Mouse (Mus musculus): ENCODE results near the gene Slc2a8.

The Slc2a8 gene

DNA sequence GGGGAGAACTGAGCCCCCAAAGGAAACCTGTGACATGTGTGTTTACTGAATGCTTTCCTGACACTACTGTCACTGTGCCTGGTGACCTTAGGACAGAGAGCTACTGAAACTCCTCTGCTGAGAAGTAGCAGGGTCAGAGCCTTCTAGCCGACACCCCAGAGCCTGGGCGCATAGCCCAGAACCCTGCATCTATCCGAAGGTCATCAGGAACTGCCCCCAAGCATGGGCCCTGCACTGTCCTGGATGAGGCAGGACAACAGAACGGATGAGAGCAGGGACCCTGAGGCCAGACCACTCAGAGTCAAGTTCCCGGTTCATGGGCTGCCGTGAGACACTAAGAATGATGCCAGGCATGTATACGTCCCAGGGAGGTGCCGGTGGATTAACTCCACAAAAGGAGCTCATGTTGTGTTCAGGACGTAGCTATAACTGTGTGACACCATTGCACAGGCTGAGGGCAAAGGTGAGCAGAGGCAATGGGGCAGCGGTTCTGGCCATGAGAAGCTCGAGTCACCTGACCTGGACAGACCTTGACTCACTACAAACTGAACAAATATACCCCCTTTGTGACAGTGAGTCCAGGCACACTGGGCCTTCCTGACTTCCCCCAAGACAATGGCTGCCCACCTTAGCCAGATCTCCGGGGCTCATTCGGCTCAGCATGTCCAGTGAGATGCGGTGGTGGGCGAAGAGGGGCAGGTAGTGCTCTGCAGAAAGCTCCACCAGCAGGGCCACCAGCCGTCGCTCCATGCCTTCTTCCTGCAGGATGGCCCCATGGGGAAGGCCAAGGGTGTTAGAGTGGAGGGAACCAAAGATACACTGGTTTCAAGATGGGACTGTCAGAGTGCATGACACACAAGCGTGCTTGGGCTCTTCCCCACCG, 52.7 kb downstream of the Slc2a8 start:
- DNase-seq, result no peak

DNA sequence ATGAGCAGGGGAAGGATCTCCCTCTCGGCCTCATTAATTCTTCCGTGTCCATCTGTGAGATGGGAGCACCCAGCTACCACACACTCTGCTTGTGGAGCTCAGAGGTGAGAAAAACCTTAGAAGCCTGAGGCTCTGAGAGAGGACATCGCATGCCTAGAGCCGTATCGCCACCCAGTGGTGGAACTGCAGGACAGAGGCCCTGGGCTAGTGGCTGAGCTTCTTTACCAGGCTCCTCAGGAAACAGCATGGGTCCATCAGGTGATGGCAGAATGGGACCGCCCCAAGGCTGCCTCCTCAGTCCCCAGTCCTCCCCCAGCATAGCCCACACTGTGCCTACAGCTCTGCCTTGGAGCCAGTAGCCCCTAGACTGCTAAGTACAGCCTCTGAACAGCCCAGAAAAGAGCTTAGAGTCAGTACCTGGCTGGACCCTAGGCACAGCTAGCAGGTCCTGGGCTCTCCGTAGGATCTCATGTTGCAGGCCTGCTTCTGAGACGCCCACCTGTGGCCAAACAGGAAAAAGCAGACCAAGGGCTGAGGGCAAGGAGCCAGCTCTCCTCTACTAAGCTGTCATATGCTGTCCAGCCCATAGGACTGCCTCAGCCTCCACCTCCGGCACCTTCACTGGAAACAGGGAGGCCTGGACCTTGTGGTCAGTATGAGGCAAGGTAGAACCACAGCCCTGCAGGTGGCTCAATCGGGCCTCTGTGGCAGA, 53.5 kb downstream of the Slc2a8 start:
- peak; percentile 87 for DNase-seq

- DNase-seq, result no peak
Measured at GRCm38 (mm10) chr2:32927624-32928234, 54.2 kb downstream of the Slc2a8 start.

DNA sequence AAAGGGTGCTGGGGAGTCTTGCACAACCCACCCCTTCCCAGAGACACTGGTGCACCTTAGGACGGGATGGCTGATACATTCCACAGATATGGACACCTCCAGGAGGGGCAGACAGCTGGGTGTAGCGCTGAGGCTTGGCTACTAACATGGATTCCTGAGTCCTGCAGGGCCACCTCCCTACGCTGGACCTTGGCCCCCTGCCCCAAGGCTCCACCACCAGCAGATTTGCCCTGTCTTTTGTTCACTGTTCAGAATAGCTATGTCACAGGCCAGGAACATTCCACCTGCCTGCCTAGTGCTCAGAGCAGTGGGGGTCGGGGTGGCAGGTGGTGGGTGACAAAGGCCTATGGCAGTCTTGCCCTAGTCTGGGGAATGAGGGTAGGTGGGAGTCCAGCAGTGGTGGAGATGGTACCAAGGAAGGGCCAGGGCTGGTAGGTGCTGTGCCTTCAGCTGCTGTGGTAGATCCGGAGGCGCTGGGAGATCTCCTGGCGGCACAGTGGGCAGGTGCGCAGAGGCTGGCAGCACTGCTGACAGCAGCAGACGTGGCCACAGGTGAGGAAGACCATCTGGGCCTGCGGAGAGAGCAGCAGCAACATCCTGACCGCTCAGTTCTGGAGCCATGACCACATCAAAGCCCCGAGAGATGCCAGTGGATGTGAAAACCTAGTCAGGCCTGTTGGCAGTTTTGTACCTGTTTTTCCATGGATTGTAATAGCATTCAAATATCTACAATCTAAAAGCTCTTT, 55.4 kb downstream of the Slc2a8 start:
- DNase-seq, result no peak

DNA sequence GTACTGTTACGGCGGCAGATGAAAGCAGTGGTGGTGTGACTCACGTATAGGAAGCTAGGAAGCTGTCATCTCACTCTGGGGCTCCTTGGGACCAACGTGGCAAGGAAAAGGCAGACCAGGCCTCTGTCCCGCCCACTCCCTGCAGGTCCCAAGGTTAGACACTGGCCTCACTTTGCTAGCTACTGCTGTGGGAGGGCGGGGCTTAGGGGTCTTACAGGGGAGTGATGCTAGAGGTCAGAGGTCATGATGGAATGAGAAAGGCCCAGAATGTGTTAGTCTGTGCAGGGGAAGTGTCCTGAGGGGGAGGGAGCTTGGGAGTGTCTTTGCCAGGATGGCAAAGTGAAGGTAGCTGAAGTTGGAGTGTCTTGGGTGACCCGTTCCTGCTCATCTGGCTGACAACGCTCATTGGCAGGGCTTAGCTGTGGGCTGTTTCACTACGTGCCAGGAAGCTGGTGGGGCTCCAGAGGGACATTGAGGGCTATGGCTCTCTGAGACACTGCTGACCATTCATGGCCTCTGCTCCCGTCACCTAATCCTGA, 57.5 kb downstream of the Slc2a8 start:
- DNase-seq, result no peak

GRCm38 (mm10) chr2:32923551-32924250, 58.2 kb downstream of the Slc2a8 start:
- DNase-seq, result no peak
